Mouse (Mus musculus) brain, adult 10 weeks (tissue): ENCODE measurements around the gene C1qtnf12. TPM values are rescaled to one million over a fixed set of nuclear protein-coding genes. Genes with fewer than 3 reads are reported as not detected.

ENCODE experiments used
- polyA plus RNA-seq: library from polyadenylated mRNA; stranded (reverse); fragments of 350-450 nt; fragmentation: Illumina TruSeq; extraction: RNeasy Lipid Tissue Mini Kit (QIAGEN cat#74804); gene quantifications from one replicate; pipeline ENCODE4 v1.2.3, GENCODE M21; 2015; ENCODE audit warnings: low read depth, low replicate concordance

Gene C1qtnf12
- 21.7 TPM for polyA plus RNA-seq

DNA sequence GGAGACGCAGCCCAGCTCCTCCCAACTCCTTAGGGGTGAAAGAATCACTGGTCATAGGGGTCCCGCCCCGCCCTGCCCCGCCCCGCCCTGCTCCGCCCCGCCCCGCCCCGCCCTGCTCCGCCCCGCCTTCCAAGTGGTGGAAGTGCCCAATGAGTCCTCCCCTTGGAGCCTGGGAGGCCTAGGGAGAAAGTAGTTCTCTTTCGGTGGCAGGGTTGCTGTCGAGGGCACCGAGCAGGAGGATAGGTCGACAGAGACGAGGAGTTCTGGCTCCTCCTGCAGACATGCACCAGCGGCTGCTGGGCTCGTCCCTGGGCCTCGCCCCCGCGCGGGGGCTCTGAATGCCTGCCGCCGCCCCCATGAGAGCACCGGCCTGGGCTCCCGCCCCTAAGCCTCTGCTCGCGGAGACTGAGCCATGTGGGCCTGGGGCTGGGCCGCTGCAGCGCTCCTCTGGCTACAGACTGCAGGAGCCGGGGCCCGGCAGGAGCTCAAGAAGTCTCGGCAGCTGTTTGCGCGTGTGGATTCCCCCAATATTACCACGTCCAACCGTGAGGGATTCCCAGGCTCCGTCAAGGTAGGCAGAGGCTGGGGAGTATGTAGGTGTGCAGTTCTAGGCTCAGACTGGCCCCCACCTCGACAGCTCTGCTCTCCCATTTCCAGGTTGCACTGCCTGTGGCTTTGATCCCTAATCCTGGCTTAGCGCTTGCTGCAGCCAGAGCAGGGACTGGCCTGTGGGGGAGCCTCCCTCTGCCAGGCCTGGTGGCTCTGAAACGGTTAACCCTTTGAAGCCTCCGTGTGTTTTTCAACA lies at the start of gene C1qtnf12:
C1qtnf12 (plus strand) TSS at position 152 of the 805 bp plus-strand sequence.

DNA sequence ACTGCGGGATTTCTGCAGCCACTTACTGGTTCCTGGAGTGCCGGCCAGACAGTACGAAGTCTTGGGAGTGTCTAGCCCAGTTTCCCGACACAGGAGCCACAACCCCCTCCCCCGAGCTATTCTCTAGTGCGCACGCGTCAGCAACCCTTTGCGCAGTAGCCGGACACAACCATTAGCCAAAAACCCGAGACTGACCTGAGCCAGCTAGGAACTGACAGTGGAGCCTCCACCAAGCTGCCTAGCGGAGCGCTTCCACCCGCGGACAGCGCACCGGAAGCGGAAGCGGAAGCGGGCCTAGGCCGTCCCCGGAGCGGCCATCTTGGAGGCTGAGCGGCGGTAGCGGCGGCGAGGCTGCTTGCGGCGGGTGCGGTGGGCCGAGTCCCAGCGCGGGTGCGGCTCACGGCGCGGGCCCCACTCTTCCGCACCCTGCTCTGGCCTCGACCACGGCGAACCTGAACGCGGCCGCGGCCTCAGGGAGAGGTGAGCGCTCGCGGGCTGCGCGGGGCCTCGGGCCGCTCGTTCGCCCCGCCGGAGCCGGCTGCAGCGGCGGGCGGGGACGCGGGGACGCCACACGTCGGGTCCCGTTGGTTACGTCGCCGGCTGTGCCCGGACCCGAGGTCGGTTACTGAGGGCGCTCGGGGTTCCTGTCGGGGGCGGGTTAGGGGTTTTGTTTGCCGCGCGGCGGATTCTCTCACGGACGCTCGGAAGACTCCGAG lies 18.4 kb upstream of the C1qtnf12 start, which contains the start of gene Ube2j2:
Ube2j2 (plus strand) TSS at position 298 of the 716 bp plus-strand sequence.

DNA sequence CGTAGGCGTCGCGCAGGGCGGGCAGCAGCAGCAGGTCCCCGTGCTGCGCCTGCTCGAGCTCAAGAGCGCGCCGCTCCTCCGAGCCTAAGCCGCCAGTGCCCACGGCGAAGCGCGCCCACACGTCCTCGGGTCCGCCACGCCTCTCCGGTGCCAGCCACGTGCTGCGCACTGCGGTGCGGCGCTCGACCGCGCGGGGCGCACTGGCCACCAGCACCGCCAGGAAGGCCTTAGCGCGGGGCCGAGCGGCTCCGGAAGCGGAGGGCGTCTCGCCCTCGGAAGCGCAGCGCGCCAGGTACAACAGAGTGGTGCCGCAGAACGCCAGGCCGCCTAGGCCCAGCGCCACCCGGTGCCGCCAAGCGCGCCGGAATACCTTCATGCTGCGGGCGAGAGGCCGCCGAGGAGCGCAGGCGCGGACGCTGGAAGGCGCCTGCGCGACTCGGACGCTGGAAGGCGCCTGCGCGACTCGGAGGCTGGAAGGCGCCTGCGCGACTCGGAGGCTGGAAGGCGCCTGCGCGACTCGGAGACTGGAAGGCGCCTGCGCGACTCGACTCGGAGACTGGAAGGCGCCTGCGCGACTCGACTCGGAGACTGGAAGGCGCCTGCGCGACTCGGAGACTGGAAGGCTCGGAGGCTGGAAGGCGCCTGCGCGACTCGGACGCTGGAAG lies 30.3 kb downstream of the C1qtnf12 start, which contains the start of the genes B3galt6 and Sdf4:
B3galt6 (minus strand) TSS at position 409 of the 665 bp plus-strand sequence.
Sdf4 (plus strand) TSS at position 632 of the 665 bp plus-strand sequence.

DNA sequence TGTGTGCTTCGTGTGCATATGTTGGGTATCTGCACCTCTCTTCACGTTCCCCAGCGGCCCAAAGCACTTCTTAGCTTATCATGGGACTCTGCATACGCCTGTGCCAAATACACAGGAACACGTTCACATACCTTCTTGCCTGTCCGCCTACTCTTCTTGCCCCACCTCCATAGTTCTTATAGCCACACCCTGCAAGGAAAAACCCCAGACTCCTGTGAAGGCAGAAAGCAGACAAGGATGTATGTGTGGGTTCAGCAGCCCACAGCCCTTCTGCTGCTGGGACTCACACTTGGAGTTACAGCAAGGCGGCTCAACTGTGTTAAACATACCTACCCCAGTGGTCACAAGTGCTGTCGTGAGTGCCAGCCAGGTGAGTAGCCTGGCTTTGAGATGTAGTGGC lies 51.5 kb downstream of the C1qtnf12 start, which contains the start of gene Tnfrsf4:
Tnfrsf4 (plus strand) TSS at position 207 of the 400 bp plus-strand sequence.

Other genes starting within 250 kb of the C1qtnf12 start
- gene Tmem240, start 227.5 kb upstream of the C1qtnf12 start, polyA plus RNA-seq: 47.3 TPM
- 50.0 TPM for gene Atad3a, start 201.2 kb upstream of the C1qtnf12 start, polyA plus RNA-seq
- gene Vwa1, start 187.6 kb upstream of the C1qtnf12 start, polyA plus RNA-seq: 23.2 TPM
- gene Tmem88b, start 176.4 kb upstream of the C1qtnf12 start, polyA plus RNA-seq: 62.7 TPM
- gene Ankrd65, start 171.9 kb upstream of the C1qtnf12 start, polyA plus RNA-seq: not detected
- gene Mrpl20, start 159.4 kb upstream of the C1qtnf12 start, polyA plus RNA-seq: 214 TPM
- gene Ccnl2, start 149.8 kb upstream of the C1qtnf12 start, polyA plus RNA-seq: 66.1 TPM
- 148 TPM for gene Aurkaip1, start 131.0 kb upstream of the C1qtnf12 start, polyA plus RNA-seq
- gene Mxra8, start 122.6 kb upstream of the C1qtnf12 start, polyA plus RNA-seq: 6.2 TPM
- gene Dvl1, start 114.9 kb upstream of the C1qtnf12 start, polyA plus RNA-seq: 77.2 TPM
- gene Tas1r3, start 99.0 kb upstream of the C1qtnf12 start, polyA plus RNA-seq: 0.19 TPM
- gene Cptp, start 92.9 kb upstream of the C1qtnf12 start, polyA plus RNA-seq: 17.8 TPM
- 36.3 TPM for gene Ints11, start 92.8 kb upstream of the C1qtnf12 start, polyA plus RNA-seq
- gene Pusl1, start 70.5 kb upstream of the C1qtnf12 start, polyA plus RNA-seq: 37.8 TPM
- 74.8 TPM for gene Acap3, start 70.5 kb upstream of the C1qtnf12 start, polyA plus RNA-seq
- 56.7 TPM for gene Ube2j2, start 18.5 kb upstream of the C1qtnf12 start, polyA plus RNA-seq
- 10.9 TPM for gene B3galt6, start 30.3 kb downstream of the C1qtnf12 start, polyA plus RNA-seq
- 237 TPM for gene Sdf4, start 30.6 kb downstream of the C1qtnf12 start, polyA plus RNA-seq
- gene Tnfrsf4, start 51.5 kb downstream of the C1qtnf12 start, polyA plus RNA-seq: 2.8 TPM
- not detected for gene Tnfrsf18, start 63.8 kb downstream of the C1qtnf12 start, polyA plus RNA-seq
- gene Ttll10, start 97.1 kb downstream of the C1qtnf12 start, polyA plus RNA-seq: 0.48 TPM
- gene 9430015G10Rik, start 147.7 kb downstream of the C1qtnf12 start, polyA plus RNA-seq: 20.4 TPM
- 0.34 TPM for gene Rnf223, start 168.2 kb downstream of the C1qtnf12 start, polyA plus RNA-seq
- gene Agrn, start 235.2 kb downstream of the C1qtnf12 start, polyA plus RNA-seq: 94.5 TPM
- gene Isg15, start 238.5 kb downstream of the C1qtnf12 start, polyA plus RNA-seq: 6.3 TPM
- gene AW011738, start 241.0 kb downstream of the C1qtnf12 start, polyA plus RNA-seq: 3.0 TPM